Mouse (Mus musculus) cerebellum, adult (tissue): ENCODE measurements around the gene Cd81.

ENCODE experiments used
- ATAC-seq: cut with Nextera tagmentation; 2 replicates; pipeline ENCODE4 v1.9.2; 2017; ENCODE audit warnings: mild to moderate bottlenecking, moderate library complexity, mixed read lengths; ENCODE audit not compliant: insufficient number of reproducible peaks, low FRiP score, low TSS enrichment

Gene Cd81

GRCm38 (mm10) chr7:143020040-143020439, 32.5 kb upstream of the Cd81 start:
- ATAC-seq: no peak

- ATAC-seq: no peak
These were observed 31.8 kb upstream of the Cd81 start for GRCm38 (mm10) chr7:143020764-143021163.

- ATAC-seq: no peak
These were observed 31.0 kb upstream of the Cd81 start for GRCm38 (mm10) chr7:143021356-143022164.

GRCm38 (mm10) chr7:143023499-143023898, 29.0 kb upstream of the Cd81 start:
- ATAC-seq: no peak

- no peak for ATAC-seq
These were observed 28.2 kb upstream of the Cd81 start for GRCm38 (mm10) chr7:143024293-143024692.

- no peak for ATAC-seq
These were observed 27.0 kb upstream of the Cd81 start for GRCm38 (mm10) chr7:143025496-143025895.

GRCm38 (mm10) chr7:143027196-143027595, 25.3 kb upstream of the Cd81 start:
- ATAC-seq: no peak

GRCm38 (mm10) chr7:143031816-143032215, 20.7 kb upstream of the Cd81 start:
- no peak for ATAC-seq

- ATAC-seq: no peak
These were observed 19.0 kb upstream of the Cd81 start for GRCm38 (mm10) chr7:143033581-143033980.

- ATAC-seq: no peak
These were observed 18.4 kb upstream of the Cd81 start for GRCm38 (mm10) chr7:143034112-143034511.

GRCm38 (mm10) chr7:143034519-143035450, 17.8 kb upstream of the Cd81 start:
- ATAC-seq: no peak

- no peak for ATAC-seq
These were observed 15.8 kb upstream of the Cd81 start for GRCm38 (mm10) chr7:143036787-143037186.

- no peak for ATAC-seq
These were observed 15.2 kb upstream of the Cd81 start for GRCm38 (mm10) chr7:143037306-143037705.

GRCm38 (mm10) chr7:143038174-143038931, 14.2 kb upstream of the Cd81 start:
- ATAC-seq: no peak

GRCm38 (mm10) chr7:143040561-143040960, 12.0 kb upstream of the Cd81 start:
- no peak for ATAC-seq

GRCm38 (mm10) chr7:143041138-143041822, 11.3 kb upstream of the Cd81 start:
- no peak for ATAC-seq

- ATAC-seq: no peak
These were observed 10.4 kb upstream of the Cd81 start for GRCm38 (mm10) chr7:143042089-143042488.

- ATAC-seq: no peak
These were observed 9.6 kb upstream of the Cd81 start for GRCm38 (mm10) chr7:143042897-143043300.

- no peak for ATAC-seq
These were observed 8.3 kb upstream of the Cd81 start for GRCm38 (mm10) chr7:143044049-143044825.
